Mouse (Mus musculus) embryonic facial prominence, embryonic 12.5 days (tissue): ENCODE measurements around the gene Ptprk. TPM values are rescaled to one million over a fixed set of nuclear protein-coding genes. Genes with fewer than 3 reads are reported as not detected.

Source experiments
- ATAC-seq: fragments of 200-750 bp; cut with Nextera tagmentation; 2 replicates; pipeline ENCODE4 v1.8.0; 2017; ENCODE audit not compliant: insufficient number of reproducible peaks, insufficient read depth, low FRiP score, low TSS enrichment
- H3K27ac ChIP-seq: fragments of 300-500 bp; sonication (generic); 2 replicates; pipeline ENCODE4 v1.5.1; 2016; ENCODE audit warnings: mild to moderate bottlenecking
- H3K27me3 ChIP-seq: fragments of 300-500 bp; sonication (generic); 2 replicates; pipeline ENCODE4 v1.6.1; 2016; ENCODE audit warnings: mild to moderate bottlenecking, moderate library complexity
- H3K36me3 ChIP-seq: fragments of 300-500 bp; sonication (generic); 2 replicates; pipeline ENCODE4 v1.6.1; 2016; ENCODE audit warnings: mild to moderate bottlenecking
- H3K4me1 ChIP-seq: fragments of 300-500 bp; sonication (generic); 2 replicates; pipeline ENCODE4 v1.6.1; 2016
- H3K4me2 ChIP-seq: fragments of 300-500 bp; sonication (generic); replicated peaks from 2 replicates; pipeline ENCODE4 v1.6.1; 2016; ENCODE audit warnings: mild to moderate bottlenecking, moderate library complexity
- H3K4me3 ChIP-seq: fragments of 300-500 bp; sonication (generic); 2 replicates; pipeline ENCODE4 v1.5.1; 2016; ENCODE audit warnings: mild to moderate bottlenecking
- H3K9ac ChIP-seq: fragments of 300-500 bp; sonication (generic); 2 replicates; pipeline ENCODE4 v1.6.1; 2016; ENCODE audit warnings: mild to moderate bottlenecking, moderate library complexity
- H3K9me3 ChIP-seq: fragments of 300-500 bp; sonication (generic); 2 replicates; pipeline ENCODE4 v1.6.1; 2016; ENCODE audit warnings: mild to moderate bottlenecking, moderate library complexity
- WGBS: fragments of 180-500 bp; shearing (Covaris S2); methylation state at CpG from one replicate; pipeline ENCODE4 v1.1.7; 2016; 5-methylcytosine and 5-hydroxymethylcytosine counted together
- polyA plus RNA-seq: library from polyadenylated mRNA; unstranded; fragments of >200 nt; fragmentation: Nextera tagmentation; extraction: Ambion mirVana; gene quantifications from 2 replicates; pipeline ENCODE4 v1.2.1, GENCODE M21; 2016

The Ptprk gene
- polyA plus RNA-seq, 1 experiment from 2014 or later, result 36.8 TPM

DNA sequence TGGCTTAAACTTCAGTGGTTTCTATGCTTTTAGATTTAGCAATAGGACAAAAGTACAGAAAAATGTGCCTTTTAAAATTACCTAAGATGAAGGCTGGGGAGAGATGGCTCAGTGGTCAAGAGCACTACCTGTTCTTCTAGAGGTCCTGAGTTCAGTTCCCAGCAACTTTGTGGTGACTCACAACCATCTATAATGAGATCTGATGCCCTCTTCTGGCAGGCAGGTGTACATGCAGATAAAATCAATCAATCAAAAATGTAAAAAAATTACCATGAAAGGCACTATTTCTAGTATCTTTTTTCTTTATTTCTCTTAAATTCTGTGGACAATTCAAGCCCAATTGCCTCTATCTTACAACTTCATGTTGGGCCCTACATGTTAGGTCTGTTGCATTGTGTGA is 42.4 kb downstream of the Ptprk start:
- no peak for ATAC-seq
- Histone ChIP-seq H3K27ac (no peak overlapping the region), H3K9ac (no peak overlapping the region), H3K4me3 (no peak overlapping the region), H3K4me1 (no peaks in the 10 kb centered on the region), H3K4me2 (no peak overlapping the region), H3K9me3 (no peaks in the 10 kb centered on the region), H3K27me3 (no peaks in the 10 kb centered on the region), H3K36me3 (no peaks in the 10 kb centered on the region)

DNA sequence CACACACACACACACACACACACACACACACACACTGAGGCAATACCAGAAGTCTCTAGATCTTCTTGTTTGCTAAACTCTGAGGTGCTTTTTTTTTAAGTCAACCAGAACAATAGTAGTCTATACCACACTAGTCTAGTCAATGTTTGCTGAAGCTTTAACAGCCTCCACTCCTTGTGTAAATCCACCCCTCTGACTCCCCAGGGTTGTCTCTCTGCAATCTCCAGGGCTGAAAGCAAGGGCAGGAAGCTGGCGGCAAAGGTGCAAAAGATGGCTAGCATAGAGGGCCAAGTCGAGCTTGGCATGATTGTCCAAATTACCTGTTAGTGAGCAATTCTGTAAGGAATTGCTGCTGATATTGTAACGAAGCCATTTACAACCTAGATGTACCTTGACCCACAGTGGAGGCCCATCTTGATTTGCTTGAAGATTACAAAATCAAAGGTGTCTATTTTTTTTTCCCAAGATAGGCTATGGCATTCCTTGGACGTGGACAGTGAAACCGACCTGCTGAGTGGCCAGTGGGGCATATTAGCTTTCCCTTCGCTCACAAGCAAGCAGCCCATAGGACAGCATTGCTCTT is 44.3 kb downstream of the Ptprk start:
- H3K9ac ChIP-seq, result no peak overlapping the region
- no peaks in the 10 kb centered on the region for H3K9me3 ChIP-seq
- no peak overlapping the region for H3K27ac ChIP-seq
- WGBS, result 88% methylated on average over 6 of the region's 6 CpGs
- H3K4me3 ChIP-seq, result no peak overlapping the region
- no peaks in the 10 kb centered on the region for H3K27me3 ChIP-seq
- no peaks in the 10 kb centered on the region for H3K36me3 ChIP-seq
- H3K4me1 ChIP-seq, result no peaks in the 10 kb centered on the region
- no peak overlapping the region for H3K4me2 ChIP-seq
- ATAC-seq, result no peak

DNA sequence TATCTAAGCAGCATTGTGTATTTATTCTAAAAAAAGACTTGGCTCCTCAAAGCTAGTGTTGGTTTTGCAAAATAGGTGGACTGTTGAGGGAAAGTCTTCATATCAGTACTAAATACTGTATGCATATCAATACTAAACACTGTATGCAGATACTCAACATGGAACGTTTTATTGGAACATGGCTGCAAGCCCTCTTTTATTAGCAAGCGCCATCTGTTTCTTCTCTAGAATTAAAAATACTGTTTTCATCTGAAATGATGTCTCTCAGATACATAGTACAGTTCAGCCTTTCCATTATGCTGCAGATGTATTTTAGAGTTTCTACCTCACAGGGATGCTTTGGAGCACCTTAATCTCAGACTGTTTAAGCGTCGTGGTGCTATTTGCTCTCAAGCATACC is 49.3 kb downstream of the Ptprk start:
- 82% methylated on average over 4 of the region's 4 CpGs for WGBS
- H3K9me3 ChIP-seq, result no peaks in the 10 kb centered on the region
- no peaks in the 10 kb centered on the region for H3K36me3 ChIP-seq
- no peak overlapping the region for H3K9ac ChIP-seq
- H3K4me3 ChIP-seq, result no peak overlapping the region
- ATAC-seq, result no peak
- no peak overlapping the region for H3K4me2 ChIP-seq
- no peaks in the 10 kb centered on the region for H3K27me3 ChIP-seq
- no peak overlapping the region for H3K27ac ChIP-seq
- no peaks in the 10 kb centered on the region for H3K4me1 ChIP-seq

DNA sequence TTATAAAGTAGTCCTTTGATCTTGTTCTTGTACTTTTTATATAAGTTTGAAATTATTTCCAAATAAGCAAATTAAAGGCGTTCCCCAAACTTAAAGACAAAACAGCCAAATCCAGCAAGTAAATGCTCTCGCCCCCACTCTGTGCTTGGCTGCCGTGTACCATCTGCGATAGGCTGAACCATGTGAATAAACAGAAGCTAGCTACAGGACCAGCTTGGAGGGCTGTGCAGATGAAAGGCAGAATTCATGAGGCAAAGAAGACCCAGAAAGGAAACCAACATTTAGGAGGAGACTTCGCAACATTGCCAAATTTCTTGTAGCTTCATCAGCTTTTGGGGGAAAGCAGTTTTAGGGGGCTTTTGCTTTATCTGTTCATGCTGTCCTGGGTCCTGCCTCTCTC is 53.4 kb downstream of the Ptprk start:
- no peaks in the 10 kb centered on the region for H3K4me1 ChIP-seq
- no peak overlapping the region for H3K9ac ChIP-seq
- ATAC-seq, result no peak
- H3K4me2 ChIP-seq, result no peak overlapping the region
- no peak overlapping the region for H3K4me3 ChIP-seq
- H3K9me3 ChIP-seq, result no peaks in the 10 kb centered on the region
- no peak overlapping the region for H3K27ac ChIP-seq
- H3K36me3 ChIP-seq, result no peaks in the 10 kb centered on the region
- WGBS, result 75% methylated on average over 5 of the region's 5 CpGs
- H3K27me3 ChIP-seq, result no peaks in the 10 kb centered on the region

DNA sequence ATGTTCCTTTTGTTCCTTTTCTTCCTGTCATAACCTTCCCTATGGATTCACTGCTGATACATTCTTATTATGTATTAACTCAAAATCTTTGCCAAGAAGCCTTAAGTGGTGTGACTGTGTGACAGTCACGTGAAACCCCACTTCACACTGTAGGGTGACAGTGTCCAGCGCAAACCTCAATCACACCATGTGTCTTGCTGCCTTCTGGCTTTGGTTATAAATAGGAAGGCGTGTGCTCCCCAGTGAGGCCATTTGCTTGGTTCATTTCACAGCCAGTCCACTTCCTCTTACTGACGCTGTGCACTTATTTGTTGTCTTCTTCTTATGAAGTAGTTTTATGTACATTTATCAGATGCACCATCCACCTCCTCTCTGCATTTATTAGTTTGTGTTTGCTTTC is 53.8 kb downstream of the Ptprk start:
- H3K27ac ChIP-seq, result no peak overlapping the region
- no peak overlapping the region for H3K4me2 ChIP-seq
- WGBS, result 65% methylated on average over 4 of the region's 4 CpGs
- H3K4me3 ChIP-seq, result no peak overlapping the region
- no peaks in the 10 kb centered on the region for H3K9me3 ChIP-seq
- no peak for ATAC-seq
- H3K9ac ChIP-seq, result no peak overlapping the region
- no peaks in the 10 kb centered on the region for H3K36me3 ChIP-seq
- H3K4me1 ChIP-seq, result no peaks in the 10 kb centered on the region
- H3K27me3 ChIP-seq, result no peaks in the 10 kb centered on the region

DNA sequence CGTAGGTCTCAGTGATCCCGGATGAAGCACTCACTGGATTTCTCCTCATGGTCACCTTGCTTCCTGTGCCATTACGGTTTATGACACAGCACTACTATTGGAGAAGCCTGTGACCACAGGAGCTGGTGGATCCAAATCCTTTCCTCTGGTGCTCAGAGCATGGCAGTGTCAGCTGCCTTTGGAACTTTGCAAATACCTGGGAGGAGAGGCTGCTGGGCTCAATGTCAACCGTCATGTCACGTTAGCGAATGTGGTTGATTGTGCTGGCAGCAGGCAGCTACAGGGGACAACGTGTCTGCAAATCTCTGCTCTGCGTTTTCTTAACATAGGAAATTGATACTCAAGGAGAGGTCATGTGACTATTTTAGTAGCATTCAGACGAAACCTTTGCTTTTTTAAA is 55.8 kb downstream of the Ptprk start:
- H3K4me2 ChIP-seq, result no peak overlapping the region
- no peak overlapping the region for H3K4me3 ChIP-seq
- H3K27me3 ChIP-seq, result no peaks in the 10 kb centered on the region
- no peaks in the 10 kb centered on the region for H3K4me1 ChIP-seq
- no peaks in the 10 kb centered on the region for H3K36me3 ChIP-seq
- 75% methylated on average over 9 of the region's 9 CpGs for WGBS
- ATAC-seq, result no peak
- H3K9ac ChIP-seq, result no peak overlapping the region
- H3K27ac ChIP-seq, result no peak overlapping the region
- no peaks in the 10 kb centered on the region for H3K9me3 ChIP-seq

DNA sequence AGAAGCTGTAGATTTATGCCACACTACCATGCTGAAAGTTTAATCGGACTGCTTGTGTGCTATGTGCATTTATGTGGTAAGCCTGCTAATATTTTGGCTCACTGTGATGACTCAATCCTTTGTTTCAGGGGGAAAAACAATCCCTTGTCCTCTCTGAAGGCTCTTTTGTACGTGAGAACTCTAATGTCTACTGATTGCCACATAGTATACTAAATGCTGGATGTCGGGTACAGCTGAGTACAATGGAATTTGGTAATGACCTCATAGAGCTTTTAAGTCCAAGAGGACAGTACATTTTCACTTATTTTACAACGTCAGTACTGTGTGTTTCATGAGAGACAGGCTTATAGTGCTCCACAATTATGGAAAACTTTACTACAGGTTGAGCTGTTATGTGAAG is 59.1 kb downstream of the Ptprk start:
- Histone ChIP-seq H3K4me3 (no peak overlapping the region), H3K27me3 (no peaks in the 10 kb centered on the region), H3K4me1 (no peaks in the 10 kb centered on the region), H3K9ac (no peak overlapping the region), H3K9me3 (no peaks in the 10 kb centered on the region), H3K27ac (no peak overlapping the region), H3K36me3 (no peaks in the 10 kb centered on the region), H3K4me2 (no peak overlapping the region)
- WGBS, result 87% methylated on average over 4 of the region's 4 CpGs
- no peak for ATAC-seq

DNA sequence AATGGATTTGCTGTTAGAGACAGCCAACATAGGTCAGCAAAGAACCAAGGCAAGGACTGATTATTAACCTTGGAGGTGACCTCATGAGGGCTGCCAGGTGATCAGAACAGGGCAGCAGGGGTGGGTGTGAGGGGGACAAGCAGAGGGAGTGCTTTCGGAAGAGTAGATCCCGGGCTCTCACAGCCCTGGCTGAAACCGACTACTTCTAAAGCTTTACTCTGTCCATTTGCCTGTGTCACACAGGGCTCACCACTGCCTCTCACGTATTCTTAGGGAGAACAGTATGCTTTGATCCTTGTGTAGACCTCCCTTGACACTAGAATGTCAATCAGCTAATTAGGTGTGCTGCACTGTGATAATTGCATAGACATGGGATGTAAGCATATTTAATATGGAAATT is 63.8 kb downstream of the Ptprk start:
- Histone ChIP-seq H3K4me1 (no peaks in the 10 kb centered on the region), H3K9me3 (no peaks in the 10 kb centered on the region), H3K27ac (no peak overlapping the region), H3K4me3 (no peak overlapping the region), H3K9ac (no peak overlapping the region), H3K27me3 (no peaks in the 10 kb centered on the region), H3K4me2 (no peak overlapping the region), H3K36me3 (no peaks in the 10 kb centered on the region)
- ATAC-seq, result no peak
- WGBS, result 72% methylated on average over 4 of the region's 4 CpGs

DNA sequence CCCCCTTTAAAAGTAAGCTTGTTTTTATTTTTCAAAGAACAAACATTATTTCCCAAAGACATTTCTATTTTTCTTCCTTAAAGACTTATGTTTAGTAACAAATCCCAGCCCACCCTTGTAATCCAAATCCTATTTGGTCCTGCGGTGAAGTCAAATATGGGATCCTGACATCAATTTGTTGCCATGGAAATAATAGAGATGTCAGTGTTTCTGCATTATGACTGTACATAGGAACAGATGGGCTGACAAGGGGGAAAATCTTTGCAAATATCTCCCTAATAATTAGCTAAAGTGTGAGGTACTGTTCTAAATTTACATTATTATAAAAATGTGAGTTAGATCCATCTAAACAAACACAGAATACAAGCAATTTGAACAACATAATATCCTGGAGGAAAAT is 69.8 kb downstream of the Ptprk start:
- Histone ChIP-seq H3K4me1 (peaks cover 2% of the 10 kb centered on the region; the same call in 1 of the 2 replicates), H3K27ac (no peak overlapping the region), H3K4me2 (no peak overlapping the region), H3K9ac (no peak overlapping the region), H3K9me3 (no peaks in the 10 kb centered on the region), H3K4me3 (no peak overlapping the region), H3K36me3 (no peaks in the 10 kb centered on the region), H3K27me3 (no peaks in the 10 kb centered on the region)
- WGBS, result 55% methylated on average over 1 of the region's 1 CpGs
- no peak for ATAC-seq

DNA sequence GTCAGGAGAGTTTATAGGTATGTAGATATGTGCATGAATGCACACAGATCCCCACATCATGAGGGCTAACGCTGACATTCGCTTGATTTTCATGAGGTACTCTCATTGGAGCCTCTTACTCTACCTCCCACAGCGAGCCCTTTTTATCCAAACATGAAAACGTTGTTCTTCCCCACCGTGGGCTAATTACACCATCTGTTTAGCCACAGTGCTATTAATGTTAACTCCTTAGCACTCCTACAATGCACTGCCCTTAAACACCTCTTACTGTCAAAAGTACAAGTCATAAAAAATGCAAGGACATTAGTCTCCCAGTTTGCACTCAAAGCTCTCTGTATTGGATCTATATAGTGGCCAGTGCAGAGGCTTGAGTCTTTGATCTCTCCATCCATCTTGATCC is 70.7 kb downstream of the Ptprk start:
- no peak overlapping the region for H3K27ac ChIP-seq
- no peaks in the 10 kb centered on the region for H3K27me3 ChIP-seq
- H3K4me1 ChIP-seq, result peaks cover 2% of the 10 kb centered on the region; the same call in 1 of the 2 replicates
- H3K9me3 ChIP-seq, result no peaks in the 10 kb centered on the region
- H3K9ac ChIP-seq, result no peak overlapping the region
- H3K36me3 ChIP-seq, result no peaks in the 10 kb centered on the region
- no peak overlapping the region for H3K4me3 ChIP-seq
- WGBS, result 71% methylated on average over 5 of the region's 5 CpGs
- no peak for ATAC-seq
- H3K4me2 ChIP-seq, result no peak overlapping the region

DNA sequence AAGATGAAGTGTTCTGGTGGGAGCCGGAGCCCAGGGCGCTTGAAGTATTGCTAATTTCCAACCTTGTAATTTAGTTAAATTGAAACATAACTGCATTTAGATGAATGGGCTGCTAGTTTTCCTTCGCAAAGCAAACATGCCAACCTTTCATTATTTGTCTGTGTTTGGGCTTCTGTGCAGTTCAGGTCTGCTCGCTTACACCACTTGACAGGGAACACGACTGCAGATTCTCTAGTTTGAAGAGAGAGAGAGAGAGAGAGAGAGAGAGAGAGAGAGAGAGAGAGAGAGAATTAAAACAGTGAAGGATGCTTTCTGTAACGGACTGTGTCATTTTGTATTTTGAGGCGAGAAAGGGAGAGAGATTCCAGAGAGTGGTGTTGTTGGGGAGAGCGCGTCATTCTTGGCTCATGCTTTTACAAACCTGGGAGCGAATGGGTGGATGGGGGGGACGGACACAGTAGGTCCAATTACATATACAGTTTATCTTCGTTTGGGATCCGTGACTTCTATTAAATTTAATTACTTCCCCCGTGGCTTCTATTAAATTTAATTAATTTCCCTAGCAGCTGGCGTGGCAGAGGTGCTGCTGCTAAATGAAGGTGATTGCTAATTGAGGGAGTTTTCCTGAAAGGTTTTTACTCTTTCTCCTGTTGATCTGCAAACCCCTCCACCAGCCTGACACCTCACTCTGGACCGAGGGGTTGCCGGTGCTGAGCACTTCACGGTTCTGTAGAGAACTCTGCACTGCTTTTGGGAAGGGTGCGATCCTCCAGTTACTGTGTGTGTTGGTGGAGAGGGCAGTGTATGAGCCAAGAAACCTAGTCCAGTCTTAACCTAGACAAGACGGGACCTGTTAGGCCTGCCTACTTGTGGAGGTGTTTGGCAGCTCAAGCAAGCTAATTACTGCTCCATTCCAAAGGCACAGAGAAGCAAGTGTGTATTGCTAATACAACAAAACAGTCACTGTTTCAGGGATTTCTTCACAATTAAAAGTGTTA is 81.4 kb downstream of the Ptprk start:
- H3K9me3 ChIP-seq, result no peaks in the 10 kb centered on the region
- ATAC-seq, result peak; percentile 41; the same call in 1 of the 2 replicates
- H3K27ac ChIP-seq, result no peak overlapping the region
- WGBS, result 62% methylated on average over 20 of the region's 20 CpGs
- H3K36me3 ChIP-seq, result no peaks in the 10 kb centered on the region
- H3K27me3 ChIP-seq, result no peaks in the 10 kb centered on the region
- H3K4me3 ChIP-seq, result no peak overlapping the region
- H3K4me2 ChIP-seq, result no peak overlapping the region
- H3K9ac ChIP-seq, result no peak overlapping the region
- H3K4me1 ChIP-seq, result no peaks in the 10 kb centered on the region

DNA sequence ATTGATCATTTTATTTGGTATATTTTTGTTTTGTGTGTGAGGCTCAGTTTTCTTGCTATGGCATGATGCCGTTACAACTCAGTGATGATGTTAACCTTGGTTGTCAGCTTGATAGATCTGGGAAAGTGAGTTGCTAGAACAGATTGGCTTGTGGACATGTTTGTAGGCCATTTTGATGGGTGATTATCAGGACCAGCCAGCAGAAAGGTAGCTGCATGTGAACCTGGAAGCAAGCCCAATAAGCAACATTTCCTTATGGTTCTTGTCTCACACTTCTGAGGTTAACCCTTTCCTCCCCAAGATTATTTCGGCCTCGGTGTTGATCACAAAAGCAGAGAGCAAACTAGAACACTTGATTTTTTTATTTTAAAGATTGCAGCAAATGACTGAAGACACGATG is 85.1 kb downstream of the Ptprk start:
- ATAC-seq, result no peak
- Histone ChIP-seq H3K36me3 (no peaks in the 10 kb centered on the region), H3K4me1 (peaks cover 6% of the 10 kb centered on the region; the same call in 1 of the 2 replicates), H3K27ac (no peak overlapping the region), H3K4me3 (no peak overlapping the region), H3K27me3 (no peaks in the 10 kb centered on the region), H3K4me2 (no peak overlapping the region), H3K9me3 (no peaks in the 10 kb centered on the region), H3K9ac (no peak overlapping the region)
- 91% methylated on average over 4 of the region's 4 CpGs for WGBS
